In genomic region chr7:43797333-43797769, GRCm38 (mm10) we compare ENCODE assay signal across 9 mouse cellular contexts. TPM values are rescaled to one million over a fixed set of nuclear protein-coding genes. Genes with fewer than 3 reads are reported as not detected.
DNase-seq lines count a peak whose midpoint lies in the region; ATAC-seq and TF ChIP-seq lines count a peak whose summit lies in the region.
"Had no signal": no experiment of that assay in that cellular context is flagged by ENCODE, and none has a peak within 500 bp of the region (broad histone marks: within the 10 kb centered on the region; RNA-seq: fewer than 3 reads in every experiment).

Klk8 (plus strand) TSS chr7:43797577.

- H3K27ac ChIP-seq in embryonic facial prominence, embryonic 10.5 days (replicated peaks), result peak within 1 kb of the TSS; percentile 59; the same call in 1 of the 2 replicates
- H3K27ac ChIP-seq in macrophage, result no peak within 1 kb of the TSS
- peak within 1 kb of the TSS; percentile 35; the same call in 1 of the 2 replicates for H3K27ac ChIP-seq in stomach, postnatal 0 days (replicated peaks)

- no peaks in the 10 kb centered on the region for H3K79me2 ChIP-seq in macrophage (ENCODE audit: inconsistent target)

- 0 out of 2 replicates have a peak, but pooled peaks have one; percentile 37 for ATAC-seq in stomach, postnatal 0 days (ENCODE audit: low FRiP score, low TSS enrichment)
- ATAC-seq: Patski had no signal

- H3K9ac ChIP-seq in stomach, postnatal 0 days (ENCODE audit: low read length), result peak within 1 kb of the TSS; percentile 57

- no peaks in the 10 kb centered on the region for H3K9me3 ChIP-seq in embryonic facial prominence, embryonic 10.5 days
- H3K9me3 ChIP-seq in stomach, postnatal 0 days (ENCODE audit: control insufficient read depth, low read length), result no peaks in the 10 kb centered on the region

- TF ChIP-seq CTCF in stomach, postnatal 0 days (IDR thresholded peaks at IDR 0.05; ENCODE audit: low read depth), result no peak

- H3K4me3 ChIP-seq in embryonic facial prominence, embryonic 10.5 days, result peak within 1 kb of the TSS; percentile 67
- H3K4me3 ChIP-seq in macrophage (ENCODE audit: inconsistent target), result peak within 1 kb of the TSS; percentile 8; the same call in 1 of the 2 replicates
- peak within 1 kb of the TSS; percentile 49 for H3K4me3 ChIP-seq in stomach, postnatal 0 days (ENCODE audit: low read depth, low read length)

- peak within 1 kb of the TSS; percentile 83 for H3K4me2 ChIP-seq in stomach, postnatal 0 days (replicated peaks; ENCODE audit: low read depth)

- no peaks in the 10 kb centered on the region for H3K36me3 ChIP-seq in embryonic facial prominence, embryonic 10.5 days (replicated peaks)
- H3K36me3 ChIP-seq in macrophage (ENCODE audit: inconsistent target), result no peaks in the 10 kb centered on the region
- H3K36me3 ChIP-seq in stomach, postnatal 0 days (ENCODE audit: control insufficient read depth, insufficient read depth, low read length), result no peaks in the 10 kb centered on the region

- H3K27me3 ChIP-seq in embryonic facial prominence, embryonic 10.5 days (replicated peaks; ENCODE audit: low read depth, poor library complexity, severe bottlenecking), result peaks cover 37% of the 10 kb centered on the region
- no peaks in the 10 kb centered on the region for H3K27me3 ChIP-seq in stomach, postnatal 0 days (ENCODE audit: control insufficient read depth, insufficient read depth, low read length)

- WGBS in embryonic facial prominence, embryonic 10.5 days, result under 1% methylated on average over 28 of the region's 28 CpGs
- WGBS in macrophage (ENCODE audit: missing documents), result 0% methylated on average over 27 of the region's 28 CpGs
- under 1% methylated on average over 28 of the region's 28 CpGs for WGBS in stomach, postnatal 0 days

- intact Hi-C loops in heart, postnatal 25 days (cut with DNase I), result no loop called here

- peaks cover 20% of the 10 kb centered on the region for H3K4me1 ChIP-seq in embryonic facial prominence, embryonic 10.5 days
- peaks cover 3% of the 10 kb centered on the region; the same call in 1 of the 2 replicates for H3K4me1 ChIP-seq in stomach, postnatal 0 days (replicated peaks; ENCODE audit: control insufficient read depth, insufficient read depth)

- DNase-seq in kidney, adult 11 months, result peak; percentile 4
- DNase-seq in kidney, adult 8-10 months, result no peak
- peak; percentile 63 for DNase-seq in embryonic facial prominence, embryonic 10.5 days (ENCODE audit: low spot score)
- DNase-seq in heart, postnatal 25 days (ENCODE audit: low spot score), result no peak
- no peak for DNase-seq in layer of hippocampus, postnatal 10 days (ENCODE audit: low spot score in 2 of 2)
- DNase-seq in stomach, postnatal 0 days (ENCODE audit: low spot score), result peak; percentile 54
- DNase-seq in cerebellum, adult 9-10 months, result no peak

- no peak for TF ChIP-seq EP300 in stomach, postnatal 0 days (optimal IDR thresholded peaks at IDR 0.05)

RNA-seq across cellular contexts. Expression of gene Klk8, which starts in this region (rescaled TPM):
- 17.5 and 17.9 TPM in 2 replicates for polyA plus RNA-seq in embryonic facial prominence, embryonic 10.5 days (2016; fragmentation: Nextera tagmentation; extraction: Ambion mirVana)
- total RNA-seq in heart, postnatal 25 days (2021), result 10 to 100 TPM; 12.6 to 13.3 TPM
- total RNA-seq in layer of hippocampus, postnatal 10 days (2021), result 10 to 100 TPM; 23.5 to 25.0 TPM
- total RNA-seq in macrophage (2018; cell fraction: chromatin; rRNA removed), result not detected
- not detected for total RNA-seq in macrophage (2018; cell fraction: cytosol; rRNA removed)
- not detected for total RNA-seq in macrophage (2018; cell fraction: nucleus; rRNA removed)
- not detected in 3 replicates for polyA plus RNA-seq in macrophage (2018)
- 139 and 155 TPM in 2 replicates for polyA plus RNA-seq in stomach, postnatal 0 days (2015; fragmentation: Nextera tagmentation; extraction: Ambion mirVana)
- polyA plus RNA-seq: Patski had no signal

Comparison
In these comparisons a context has a peak if more than half of its experiments do, and no peak if none do; other contexts are left out.
1. RNA of gene Klk8 (polyA plus RNA-seq): 139 to 155 TPM in stomach, postnatal 0 days and 17.5 to 17.9 TPM in embryonic facial prominence, embryonic 10.5 days; not detected in macrophage; every median in the first group is over 10 times any median in the second.
2. DNase-seq: peak in kidney, adult 11 months (single experiment), embryonic facial prominence, embryonic 10.5 days (single experiment) and stomach, postnatal 0 days (single experiment); none in kidney, adult 8-10 months (0 of 2), heart, postnatal 25 days (single experiment), layer of hippocampus, postnatal 10 days (0 of 2) and cerebellum, adult 9-10 months (single experiment).
3. H3K4me3 ChIP-seq: peak in every context shown above with its lines; median percentile 67 in embryonic facial prominence, embryonic 10.5 days; 49 in stomach, postnatal 0 days; 8 in macrophage.